Mouse (Mus musculus): Measurements from ENCODE around the gene Orc3. TPM values are rescaled to one million over a fixed set of nuclear protein-coding genes. Genes with fewer than 3 reads are reported as not detected.

The Orc3 gene
- polyA plus RNA-seq (2015; fragmentation: Nextera tagmentation; extraction: Ambion mirVana) = 99.1 and 104 TPM in 2 replicates

DNA sequence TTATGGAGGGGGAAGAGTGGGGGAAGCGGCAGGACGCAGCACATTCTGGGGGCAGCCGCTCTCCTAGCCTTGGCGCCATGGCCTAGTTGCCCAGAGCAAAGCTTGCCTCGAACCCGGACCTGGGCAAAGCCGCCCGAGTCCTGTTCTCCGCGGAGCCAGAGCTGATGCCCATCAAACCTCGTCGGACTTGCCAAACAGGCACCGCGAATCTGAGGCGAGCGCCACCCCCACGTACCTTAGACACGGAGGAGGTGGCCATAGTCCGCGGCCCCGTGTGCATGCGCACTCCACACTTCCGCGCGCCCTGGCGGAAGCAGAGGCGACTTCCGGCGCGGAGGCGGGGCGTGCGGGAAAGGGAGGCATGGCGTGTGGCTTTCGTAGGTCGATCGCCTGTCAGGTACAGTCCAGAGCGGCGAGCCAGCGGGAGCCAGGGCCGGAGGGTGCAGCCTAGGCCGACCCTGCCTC, at the start of gene Orc3, which contains the start of gene Rars2:
Orc3 (minus strand) TSS at position 315 of the 465 bp plus-strand sequence.
Rars2 (plus strand) TSS at position 328 of the 465 bp plus-strand sequence.
- Histone ChIP-seq H3K36me3 (ENCODE audit: control insufficient read depth, insufficient read depth) (no peaks in the 10 kb centered on the region), H3K4me3 (replicated peaks; ENCODE audit: low read length) (peak within 1 kb of the TSS; percentile 79)
- WGBS = under 1% methylated on average over 42 of the region's 42 CpGs

DNA sequence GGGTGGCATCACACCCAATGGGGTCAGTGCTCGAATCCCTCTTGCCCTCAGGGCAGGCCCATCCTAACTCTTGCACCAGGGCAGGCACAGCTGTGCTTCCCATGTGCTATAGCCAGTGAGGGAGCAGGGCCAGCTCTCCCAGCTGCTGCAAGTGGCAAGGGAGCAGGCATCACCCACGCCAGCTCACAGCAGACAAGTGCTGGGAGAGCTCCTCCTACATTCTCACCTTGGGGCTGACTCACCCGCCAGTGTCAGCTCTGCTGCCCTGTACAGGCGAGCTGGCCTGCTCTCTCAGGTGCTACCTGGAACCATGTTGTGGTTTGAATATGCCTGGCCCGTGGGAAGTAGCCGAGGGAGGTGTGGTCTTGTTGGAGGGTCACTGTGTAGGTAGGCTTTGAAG, 47.2 kb upstream of the Orc3 start:
- no peaks in the 10 kb centered on the region for H3K9me3 ChIP-seq (ENCODE audit: control insufficient read depth, low read length)
- ATAC-seq = no peak
- H3K4me1 ChIP-seq (replicated peaks; ENCODE audit: control insufficient read depth, insufficient read depth, low read length) = no peaks in the 10 kb centered on the region
- H3K9ac ChIP-seq (replicated peaks; ENCODE audit: low read depth, low read length) = no peak overlapping the region
- no peaks in the 10 kb centered on the region for H3K27me3 ChIP-seq (replicated peaks; ENCODE audit: control insufficient read depth, insufficient read depth, low read length)
- peaks cover 32% of the 10 kb centered on the region for H3K36me3 ChIP-seq (ENCODE audit: control insufficient read depth, insufficient read depth)
- 89% methylated on average over 6 of the region's 6 CpGs for WGBS
- H3K27ac ChIP-seq (ENCODE audit: low read length) = no peak overlapping the region
- H3K4me2 ChIP-seq (ENCODE audit: low read length) = no peak overlapping the region
- H3K4me3 ChIP-seq (replicated peaks; ENCODE audit: low read length) = no peak overlapping the region

More for the DNA sequence above, at the start of gene Orc3, which contains the start of gene Rars2:
- H3K4me2 ChIP-seq (ENCODE audit: low read length) = peak within 1 kb of the TSS; percentile 98
- H3K4me1 ChIP-seq (replicated peaks; ENCODE audit: control insufficient read depth, insufficient read depth, low read length) = peaks cover 25% of the 10 kb centered on the region
- peak within 1 kb of the TSS; percentile 90 for H3K27ac ChIP-seq (ENCODE audit: low read length)
- H3K27me3 ChIP-seq (replicated peaks; ENCODE audit: control insufficient read depth, insufficient read depth, low read length) = no peaks in the 10 kb centered on the region
- H3K9ac ChIP-seq (replicated peaks; ENCODE audit: low read depth, low read length) = peak within 1 kb of the TSS; percentile 91
- peak; percentile 100 for ATAC-seq
- no peaks in the 10 kb centered on the region for H3K9me3 ChIP-seq (ENCODE audit: control insufficient read depth, low read length)

DNA sequence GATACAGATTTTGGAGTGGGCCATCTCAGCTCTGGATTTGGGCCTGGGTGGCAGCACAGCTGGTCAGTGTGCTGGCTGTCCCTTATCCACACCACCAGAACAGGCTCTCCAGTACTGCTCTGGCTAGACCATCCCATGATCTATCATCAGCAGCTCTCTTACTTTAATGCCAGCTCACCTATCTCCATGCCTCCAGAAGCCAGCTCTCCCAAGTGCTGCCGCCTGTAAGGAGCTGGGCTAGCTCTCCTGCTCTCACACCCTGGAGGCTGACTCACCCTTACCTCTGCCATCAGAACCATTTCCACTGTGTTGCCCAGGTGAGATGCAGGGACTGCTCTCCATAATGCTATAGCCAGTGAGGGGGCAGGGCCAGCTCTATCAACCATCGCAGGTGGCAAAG, 46.8 kb upstream of the Orc3 start:
- Histone ChIP-seq H3K36me3 (ENCODE audit: control insufficient read depth, insufficient read depth) (peaks cover 33% of the 10 kb centered on the region), H3K4me3 (replicated peaks; ENCODE audit: low read length) (no peak overlapping the region), H3K27me3 (replicated peaks; ENCODE audit: control insufficient read depth, insufficient read depth, low read length) (no peaks in the 10 kb centered on the region), H3K9me3 (ENCODE audit: control insufficient read depth, low read length) (no peaks in the 10 kb centered on the region), H3K27ac (ENCODE audit: low read length) (no peak overlapping the region), H3K4me2 (ENCODE audit: low read length) (no peak overlapping the region), H3K9ac (replicated peaks; ENCODE audit: low read depth, low read length) (no peak overlapping the region), H3K4me1 (replicated peaks; ENCODE audit: control insufficient read depth, insufficient read depth, low read length) (no peaks in the 10 kb centered on the region)
- 98% methylated on average over 2 of the region's 2 CpGs for WGBS
- ATAC-seq = no peak

DNA sequence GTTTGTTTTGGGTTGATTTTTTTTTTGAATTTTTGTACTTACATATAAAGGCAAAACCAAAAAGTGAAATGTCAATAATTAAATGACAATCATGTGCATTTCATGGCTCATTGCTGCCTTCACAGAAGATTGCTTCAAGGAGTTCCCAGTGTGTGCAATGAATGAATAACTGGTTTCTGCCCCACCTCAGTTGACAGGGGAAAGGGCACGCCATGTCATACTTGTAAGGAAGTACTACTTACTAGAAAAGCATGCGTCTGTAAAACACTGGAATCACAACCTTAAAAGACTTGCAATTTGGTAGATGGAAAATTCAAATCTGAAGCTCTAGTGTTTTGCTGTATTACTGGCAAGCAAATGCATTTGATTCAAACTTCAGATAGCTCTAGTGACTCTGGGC, 44.3 kb upstream of the Orc3 start:
- Histone ChIP-seq H3K9ac (replicated peaks; ENCODE audit: low read depth, low read length) (no peak overlapping the region), H3K27ac (ENCODE audit: low read length) (no peak overlapping the region), H3K36me3 (ENCODE audit: control insufficient read depth, insufficient read depth) (peaks cover 39% of the 10 kb centered on the region), H3K4me1 (replicated peaks; ENCODE audit: control insufficient read depth, insufficient read depth, low read length) (no peaks in the 10 kb centered on the region), H3K9me3 (ENCODE audit: control insufficient read depth, low read length) (no peaks in the 10 kb centered on the region), H3K4me2 (ENCODE audit: low read length) (no peak overlapping the region), H3K4me3 (replicated peaks; ENCODE audit: low read length) (no peak overlapping the region), H3K27me3 (replicated peaks; ENCODE audit: control insufficient read depth, insufficient read depth, low read length) (no peaks in the 10 kb centered on the region)
- WGBS = 92% methylated on average over 2 of the region's 2 CpGs
- ATAC-seq = no peak

DNA sequence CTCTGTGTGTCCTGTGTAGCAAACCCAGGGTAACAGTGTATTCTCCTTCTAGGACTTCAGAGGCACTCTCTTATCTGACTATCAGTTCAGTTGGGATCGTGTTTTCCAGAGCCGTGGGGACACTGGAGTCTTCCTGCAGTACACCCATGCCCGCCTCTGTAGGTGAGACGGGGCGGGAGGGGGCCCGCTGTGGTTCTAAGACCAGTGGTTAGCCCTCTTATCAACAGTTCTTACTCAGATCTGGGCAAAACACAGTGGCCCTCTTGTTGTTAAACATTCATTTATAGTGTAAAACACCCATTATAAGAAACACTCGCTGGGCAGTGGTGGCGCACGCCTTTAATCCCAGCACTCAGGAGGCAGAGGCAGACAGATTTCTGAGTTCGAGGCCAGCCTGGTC, 41.4 kb upstream of the Orc3 start:
- no peak for ATAC-seq
- Histone ChIP-seq H3K4me1 (replicated peaks; ENCODE audit: control insufficient read depth, insufficient read depth, low read length) (no peaks in the 10 kb centered on the region), H3K27me3 (replicated peaks; ENCODE audit: control insufficient read depth, insufficient read depth, low read length) (no peaks in the 10 kb centered on the region), H3K27ac (ENCODE audit: low read length) (no peak overlapping the region), H3K4me3 (replicated peaks; ENCODE audit: low read length) (no peak overlapping the region), H3K9ac (replicated peaks; ENCODE audit: low read depth, low read length) (no peak overlapping the region), H3K36me3 (ENCODE audit: control insufficient read depth, insufficient read depth) (peaks cover 26% of the 10 kb centered on the region), H3K9me3 (ENCODE audit: control insufficient read depth, low read length) (no peaks in the 10 kb centered on the region), H3K4me2 (ENCODE audit: low read length) (no peak overlapping the region)
- WGBS = 95% methylated on average over 10 of the region's 10 CpGs

DNA sequence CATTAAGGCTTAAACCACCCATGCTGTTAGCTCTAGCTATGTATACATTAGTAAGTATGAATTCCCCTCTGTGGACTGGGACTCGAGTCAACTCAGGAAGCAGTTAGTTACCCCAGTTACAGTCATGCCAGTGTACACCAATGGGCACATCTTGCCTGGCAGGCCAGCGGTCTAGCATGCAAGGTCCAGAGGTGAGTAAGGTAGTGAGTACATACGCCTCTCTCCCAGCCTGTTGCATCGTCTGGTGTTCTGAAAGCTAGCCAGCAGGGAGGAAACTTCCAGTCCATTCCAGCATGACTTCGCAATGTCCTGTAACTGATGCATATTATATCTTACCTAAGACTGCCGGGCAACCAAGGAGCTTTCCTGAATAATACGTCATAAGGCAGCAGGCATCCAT, 38.4 kb upstream of the Orc3 start:
- 94% methylated on average over 7 of the region's 7 CpGs for WGBS
- no peaks in the 10 kb centered on the region for H3K27me3 ChIP-seq (replicated peaks; ENCODE audit: control insufficient read depth, insufficient read depth, low read length)
- no peak overlapping the region for H3K4me3 ChIP-seq (replicated peaks; ENCODE audit: low read length)
- ATAC-seq = no peak
- H3K4me1 ChIP-seq (replicated peaks; ENCODE audit: control insufficient read depth, insufficient read depth, low read length) = no peaks in the 10 kb centered on the region
- no peaks in the 10 kb centered on the region for H3K9me3 ChIP-seq (ENCODE audit: control insufficient read depth, low read length)
- H3K27ac ChIP-seq (ENCODE audit: low read length) = no peak overlapping the region
- H3K9ac ChIP-seq (replicated peaks; ENCODE audit: low read depth, low read length) = no peak overlapping the region
- no peak overlapping the region for H3K4me2 ChIP-seq (ENCODE audit: low read length)
- peaks cover 19% of the 10 kb centered on the region for H3K36me3 ChIP-seq (ENCODE audit: control insufficient read depth, insufficient read depth)

DNA sequence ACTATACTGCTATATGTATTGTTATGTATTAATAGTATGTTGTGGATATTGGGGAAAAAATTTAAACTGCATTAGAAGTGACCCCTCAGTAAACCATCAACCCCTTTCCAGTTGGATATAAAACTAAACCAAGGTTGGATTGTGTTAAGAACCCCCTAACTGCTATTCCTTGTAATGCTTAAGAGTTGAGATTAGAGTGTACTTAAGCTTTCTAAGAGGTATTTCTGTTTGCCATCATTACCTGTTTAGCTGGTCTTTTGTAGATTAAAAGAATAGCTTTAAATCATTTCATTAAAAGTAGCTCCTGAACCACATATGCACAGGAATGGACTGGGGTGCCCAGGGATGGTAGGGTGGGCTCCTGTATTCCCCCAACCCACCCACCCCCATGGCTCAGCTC, 30.0 kb upstream of the Orc3 start:
- no peaks in the 10 kb centered on the region for H3K9me3 ChIP-seq (ENCODE audit: control insufficient read depth, low read length)
- H3K27me3 ChIP-seq (replicated peaks; ENCODE audit: control insufficient read depth, insufficient read depth, low read length) = no peaks in the 10 kb centered on the region
- no peak for ATAC-seq
- no peak overlapping the region for H3K9ac ChIP-seq (replicated peaks; ENCODE audit: low read depth, low read length)
- no peak overlapping the region for H3K4me3 ChIP-seq (replicated peaks; ENCODE audit: low read length)
- no peak overlapping the region for H3K27ac ChIP-seq (ENCODE audit: low read length)
- no peaks in the 10 kb centered on the region for H3K4me1 ChIP-seq (replicated peaks; ENCODE audit: control insufficient read depth, insufficient read depth, low read length)
- peaks cover 15% of the 10 kb centered on the region for H3K36me3 ChIP-seq (ENCODE audit: control insufficient read depth, insufficient read depth)
- H3K4me2 ChIP-seq (ENCODE audit: low read length) = no peak overlapping the region

DNA sequence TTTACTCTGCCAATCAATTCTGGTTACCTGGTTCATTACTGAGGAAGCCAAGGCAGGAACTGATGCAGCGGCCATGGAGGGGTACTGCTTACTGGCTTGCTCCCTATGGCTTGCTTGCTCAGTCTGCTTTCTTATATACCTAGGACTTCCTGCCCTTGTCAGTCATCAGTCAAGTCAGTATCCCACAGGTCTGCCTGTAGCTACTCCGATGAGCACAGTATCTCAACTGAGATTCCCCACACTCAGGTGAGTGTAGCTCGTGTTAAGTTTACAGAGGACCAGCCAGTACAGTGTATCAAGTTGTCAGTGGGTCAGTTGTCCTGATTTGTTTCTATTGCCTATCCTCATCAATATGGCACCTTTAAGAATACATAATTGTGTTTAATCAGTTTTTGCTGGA, 26.0 kb upstream of the Orc3 start:
- Histone ChIP-seq H3K9ac (replicated peaks; ENCODE audit: low read depth, low read length) (no peak overlapping the region), H3K9me3 (ENCODE audit: control insufficient read depth, low read length) (no peaks in the 10 kb centered on the region), H3K4me2 (ENCODE audit: low read length) (no peak overlapping the region), H3K27ac (ENCODE audit: low read length) (no peak overlapping the region), H3K4me1 (replicated peaks; ENCODE audit: control insufficient read depth, insufficient read depth, low read length) (no peaks in the 10 kb centered on the region), H3K27me3 (replicated peaks; ENCODE audit: control insufficient read depth, insufficient read depth, low read length) (no peaks in the 10 kb centered on the region), H3K36me3 (ENCODE audit: control insufficient read depth, insufficient read depth) (peaks cover 10% of the 10 kb centered on the region), H3K4me3 (replicated peaks; ENCODE audit: low read length) (no peak overlapping the region)
- ATAC-seq = no peak
- WGBS = 99% methylated on average over 3 of the region's 3 CpGs

DNA sequence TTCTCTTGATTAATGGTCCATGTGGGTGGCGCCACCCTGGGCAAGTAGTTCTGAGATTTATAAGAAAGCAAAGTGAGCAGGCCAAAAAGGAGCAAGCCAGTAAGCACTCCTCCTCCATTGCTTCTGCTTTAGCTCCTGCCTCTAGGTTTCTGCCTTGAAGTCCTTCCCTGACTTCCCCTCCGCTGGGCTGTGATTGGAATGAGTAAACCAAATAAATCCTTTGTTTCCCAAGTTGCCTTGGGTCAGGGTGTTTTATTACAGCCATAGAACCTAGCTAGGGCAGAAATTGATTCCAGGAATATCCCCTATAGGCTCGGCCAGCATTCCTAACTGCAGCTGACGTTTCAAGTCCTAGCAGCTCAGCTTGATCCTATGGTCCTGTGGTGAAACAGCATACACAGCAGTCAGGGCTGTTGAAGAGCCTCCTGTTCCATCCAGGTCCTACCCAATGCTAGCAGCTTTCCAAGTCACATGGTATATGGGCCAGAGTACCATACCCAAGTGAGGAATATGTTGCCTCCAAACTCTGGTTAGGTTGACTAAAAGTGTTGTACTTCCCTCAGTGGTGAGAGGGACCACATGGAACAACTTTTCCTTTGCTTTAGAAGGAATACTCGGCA, 25.1 kb upstream of the Orc3 start:
- Histone ChIP-seq H3K27ac (ENCODE audit: low read length) (no peak overlapping the region), H3K9ac (replicated peaks; ENCODE audit: low read depth, low read length) (no peak overlapping the region), H3K27me3 (replicated peaks; ENCODE audit: control insufficient read depth, insufficient read depth, low read length) (no peaks in the 10 kb centered on the region), H3K4me1 (replicated peaks; ENCODE audit: control insufficient read depth, insufficient read depth, low read length) (no peaks in the 10 kb centered on the region), H3K9me3 (ENCODE audit: control insufficient read depth, low read length) (no peaks in the 10 kb centered on the region), H3K36me3 (ENCODE audit: control insufficient read depth, insufficient read depth) (peaks cover 10% of the 10 kb centered on the region), H3K4me3 (replicated peaks; ENCODE audit: low read length) (no peak overlapping the region), H3K4me2 (ENCODE audit: low read length) (no peak overlapping the region)
- ATAC-seq = no peak
- 90% methylated on average over 5 of the region's 5 CpGs for WGBS

DNA sequence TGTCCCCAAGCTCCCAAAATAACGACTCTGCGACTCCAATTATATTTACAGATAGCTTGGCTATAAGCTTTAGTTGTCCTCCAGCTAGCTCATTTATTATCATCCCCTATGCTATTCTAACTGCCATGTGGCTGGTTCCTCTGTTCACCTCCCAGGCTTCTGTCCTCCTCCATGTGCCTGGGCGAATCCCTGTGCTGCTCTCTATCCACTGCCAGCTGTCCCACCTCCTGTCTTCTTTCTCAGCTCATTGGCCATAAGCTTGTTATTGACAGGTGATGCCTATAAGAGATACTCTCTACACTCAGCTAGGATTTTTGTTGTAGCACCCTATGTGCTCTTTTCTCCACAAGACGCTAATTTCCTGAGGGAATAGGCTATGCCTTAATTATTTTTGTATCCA, 23.1 kb upstream of the Orc3 start:
- no peak for ATAC-seq
- H3K4me2 ChIP-seq (ENCODE audit: low read length) = no peak overlapping the region
- no peaks in the 10 kb centered on the region for H3K27me3 ChIP-seq (replicated peaks; ENCODE audit: control insufficient read depth, insufficient read depth, low read length)
- 90% methylated on average over 4 of the region's 4 CpGs for WGBS
- no peaks in the 10 kb centered on the region for H3K9me3 ChIP-seq (ENCODE audit: control insufficient read depth, low read length)
- H3K36me3 ChIP-seq (ENCODE audit: control insufficient read depth, insufficient read depth) = peaks cover 10% of the 10 kb centered on the region
- H3K4me1 ChIP-seq (replicated peaks; ENCODE audit: control insufficient read depth, insufficient read depth, low read length) = no peaks in the 10 kb centered on the region
- H3K9ac ChIP-seq (replicated peaks; ENCODE audit: low read depth, low read length) = no peak overlapping the region
- no peak overlapping the region for H3K27ac ChIP-seq (ENCODE audit: low read length)
- no peak overlapping the region for H3K4me3 ChIP-seq (replicated peaks; ENCODE audit: low read length)
